Mouse (Mus musculus): ENCODE data around the gene Rcan1. TPM values are rescaled to one million over a fixed set of nuclear protein-coding genes. Genes with fewer than 3 reads are reported as not detected.

Gene Rcan1
- total RNA-seq, 2 experiments from 2014 or later = 55.4 to 60.9 TPM

DNA sequence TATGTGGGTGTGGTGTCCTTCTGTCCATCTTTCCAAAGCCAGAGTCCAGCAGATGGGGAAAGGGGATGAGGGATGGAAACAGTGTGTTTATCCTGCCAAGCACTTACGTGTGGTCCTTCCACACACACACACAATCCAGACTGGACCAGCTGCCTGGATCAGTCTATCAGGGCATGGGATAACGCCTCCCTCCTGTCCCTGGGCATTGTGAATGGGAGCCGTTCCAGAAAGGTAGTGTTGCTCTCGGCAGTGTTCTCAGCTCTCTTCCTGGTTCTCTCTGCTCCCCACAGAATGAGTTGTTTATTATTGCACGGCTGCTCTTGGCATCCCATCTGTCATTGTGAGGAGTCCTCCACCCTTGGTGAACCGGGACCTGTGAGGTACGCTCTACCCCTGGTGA lies 110.0 kb downstream of the Rcan1 start:
- intact Hi-C loops (cut with DNase I) = no loop called here
- DNase-seq (ENCODE audit: low spot score in 2 of 2) = no peak

GRCm38 (mm10) chr16:92359229-92359628 lies 111.4 kb downstream of the Rcan1 start, which contains the start of gene Kcne1:
TSS of gene Kcne1 (minus strand) at chr16:92359468.
- DNase-seq (ENCODE audit: low spot score in 2 of 2) = no peak
- intact Hi-C loops (cut with DNase I) = no loop called here

- intact Hi-C loops (cut with DNase I) = no loop called here
Observed at GRCm38 (mm10) chr16:92358734-92359133, 111.9 kb downstream of the Rcan1 start.

DNA sequence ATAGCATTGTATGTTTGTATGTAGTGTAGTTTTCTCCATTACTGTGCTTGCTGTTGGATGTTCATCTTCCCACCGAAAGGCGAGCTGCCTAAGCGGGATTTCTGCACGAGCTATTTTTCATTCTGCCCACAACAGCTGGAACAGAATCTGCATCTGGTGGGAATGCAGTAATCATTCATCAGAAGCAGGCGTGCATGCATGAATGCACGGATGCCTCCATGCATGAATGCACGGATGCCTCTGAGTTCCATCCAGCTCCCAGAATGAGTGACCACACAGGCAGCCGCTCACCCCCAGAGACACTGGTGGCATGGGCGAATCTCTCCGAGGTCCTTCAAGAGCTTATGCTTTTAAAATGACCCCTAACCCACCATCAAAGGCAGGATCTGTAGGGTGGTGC lies 113.1 kb downstream of the Rcan1 start:
- intact Hi-C loops (cut with DNase I) = no loop called here
- DNase-seq (ENCODE audit: low spot score in 2 of 2) = no peak

More at GRCm38 (mm10) chr16:92358734-92359133, 111.9 kb downstream of the Rcan1 start:
- DNase-seq (ENCODE audit: low spot score in 2 of 2) = no peak

DNA sequence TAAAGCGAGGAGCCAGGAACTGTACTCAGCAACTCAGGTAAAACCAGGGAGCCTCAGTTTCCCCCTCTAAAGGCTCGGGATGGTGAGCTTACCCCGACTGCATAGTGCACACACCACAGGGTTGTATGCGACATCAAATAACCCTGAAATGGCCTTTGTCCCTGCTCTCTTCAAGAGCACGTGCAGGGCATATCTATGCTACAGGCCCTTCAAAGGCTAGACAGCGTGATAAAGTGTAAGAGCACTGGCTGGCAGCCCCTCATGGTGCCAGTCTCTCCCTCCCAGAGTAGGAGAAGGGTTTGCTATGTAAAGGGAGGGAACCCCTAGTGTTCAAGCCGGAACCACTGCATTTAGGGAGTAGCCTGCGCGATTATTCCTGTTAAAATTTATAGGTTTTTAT lies 113.6 kb downstream of the Rcan1 start:
- DNase-seq (ENCODE audit: low spot score in 2 of 2) = no peak
- intact Hi-C loops (cut with DNase I) = no loop called here

GRCm38 (mm10) chr16:92355982-92356381 lies 114.7 kb downstream of the Rcan1 start:
- no peak for DNase-seq (ENCODE audit: low spot score in 2 of 2)
- intact Hi-C loops (cut with DNase I) = no loop called here

GRCm38 (mm10) chr16:92355366-92355765 lies 115.3 kb downstream of the Rcan1 start:
- intact Hi-C loops (cut with DNase I) = no loop called here
- DNase-seq (ENCODE audit: low spot score in 2 of 2) = no peak

DNA sequence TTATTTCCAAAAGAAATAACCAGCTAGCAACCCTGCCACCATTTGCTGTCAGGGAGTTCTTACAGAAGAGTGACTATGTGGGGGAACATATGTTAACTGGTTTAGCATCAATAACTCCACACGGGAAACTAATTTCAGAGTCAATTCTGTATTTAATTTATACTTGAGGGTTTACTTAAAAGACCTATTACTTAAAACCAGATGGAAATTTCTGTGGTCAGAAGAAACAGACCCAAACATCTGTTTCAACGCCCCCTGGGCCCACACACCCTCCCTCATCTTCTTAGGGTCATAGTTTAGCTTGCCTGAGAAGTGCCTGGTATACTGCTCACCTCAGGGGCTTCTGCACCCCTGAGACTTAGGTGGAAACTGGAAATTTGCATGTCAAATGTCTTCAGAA lies 116.8 kb downstream of the Rcan1 start:
- intact Hi-C loops (cut with DNase I) = no loop called here
- no peak for DNase-seq (ENCODE audit: low spot score in 2 of 2)

- DNase-seq (ENCODE audit: low spot score in 2 of 2) = no peak
- intact Hi-C loops (cut with DNase I) = no loop called here
Observed at GRCm38 (mm10) chr16:92353295-92353694, 117.4 kb downstream of the Rcan1 start.

- intact Hi-C loops (cut with DNase I) = no loop called here
- DNase-seq (ENCODE audit: low spot score in 2 of 2) = no peak
Observed at GRCm38 (mm10) chr16:92348941-92349340, 121.7 kb downstream of the Rcan1 start.

DNA sequence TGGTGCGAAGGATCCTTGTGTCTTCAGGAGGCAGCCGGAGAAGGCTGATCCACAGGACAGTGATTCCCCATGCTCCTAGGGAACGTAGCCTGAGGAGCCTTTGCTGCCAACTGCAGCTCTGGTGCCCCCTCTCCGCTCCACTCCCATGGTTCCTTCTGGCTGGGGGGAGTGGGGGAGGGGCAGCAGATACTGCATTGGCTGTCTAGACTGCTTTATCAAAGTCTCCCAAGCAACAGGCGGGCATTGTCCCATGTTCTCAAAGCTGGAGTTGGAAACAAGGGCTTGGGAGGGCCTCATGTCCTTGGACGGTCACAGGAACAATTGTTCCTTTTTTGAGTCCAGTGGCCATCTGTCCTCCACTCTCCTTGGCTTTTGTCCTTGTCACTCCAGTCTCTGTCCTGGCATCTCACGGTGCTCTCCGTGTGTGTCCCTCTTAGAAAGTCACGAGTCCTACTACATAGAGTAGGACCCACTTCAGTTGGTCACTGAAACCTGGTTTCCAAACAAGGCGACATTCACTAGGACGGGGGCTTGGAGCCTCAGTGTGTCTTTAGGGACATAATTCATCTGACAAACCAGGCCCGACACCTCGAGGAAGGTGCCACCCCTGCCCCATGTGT lies 124.3 kb downstream of the Rcan1 start:
- intact Hi-C loops (cut with DNase I) = no loop called here
- DNase-seq (ENCODE audit: low spot score in 2 of 2) = no peak

DNA sequence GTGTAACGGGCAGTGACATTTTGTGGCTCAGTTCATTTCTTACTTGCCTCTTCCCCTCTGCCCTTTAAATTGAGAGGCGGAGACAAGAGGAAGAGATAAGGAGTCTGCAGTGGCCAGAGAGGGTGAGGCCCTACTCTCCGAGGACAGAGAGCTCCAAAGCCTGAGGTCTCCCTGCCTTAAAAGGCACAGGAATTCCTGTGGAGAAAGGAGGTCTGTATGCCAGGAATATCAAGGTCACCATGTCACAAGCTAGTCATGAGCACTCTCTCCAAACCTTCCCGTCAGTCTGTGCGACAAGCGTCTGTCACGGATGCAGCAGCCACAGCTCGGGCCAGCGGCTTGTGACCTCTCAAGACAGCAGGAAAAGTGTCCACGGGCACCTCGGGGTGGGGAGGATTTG lies 125.5 kb downstream of the Rcan1 start:
- no peak for DNase-seq (ENCODE audit: low spot score in 2 of 2)
- intact Hi-C loops (cut with DNase I) = no loop called here

Other genes starting within 250 kb of the Rcan1 start
- under 1 TPM in 1 of 2 experiments, not detected in 1; 0.17 TPM for gene Kcne2, start 178.5 kb downstream of the Rcan1 start, total RNA-seq (2021)
- gene Smim11, start 169.6 kb downstream of the Rcan1 start, total RNA-seq (2021) = 10 to 100 TPM; 15.8 to 16.2 TPM
- gene Fam243, start 149.4 kb downstream of the Rcan1 start, total RNA-seq (2021) = not detected
- not detected for gene Kcne1, start 111.4 kb downstream of the Rcan1 start, total RNA-seq (2021)
- 1 to 10 TPM in 1 of 2 experiments, under 1 TPM in 1; 0.62 to 2.1 TPM for gene Clic6, start 14.9 kb upstream of the Rcan1 start, total RNA-seq (2021)

Data from left cerebral cortex, postnatal 36 days (tissue).